Mouse (Mus musculus) c-Kit-positive CD71-positive TER-119-negative erythroid progenitor cells, embryonic 14.5 days (primary cell): Measurements from ENCODE around the gene Spint5.
A peak's percentile ranks its signal among the peaks of the same experiment; 100 is the strongest.

Source experiments
- DNase-seq: peaks from one replicate; pipeline ENCODE4 v3.0.0-alpha.2; 2013; ENCODE audit warnings: low read depth

Spint5 gene

DNA sequence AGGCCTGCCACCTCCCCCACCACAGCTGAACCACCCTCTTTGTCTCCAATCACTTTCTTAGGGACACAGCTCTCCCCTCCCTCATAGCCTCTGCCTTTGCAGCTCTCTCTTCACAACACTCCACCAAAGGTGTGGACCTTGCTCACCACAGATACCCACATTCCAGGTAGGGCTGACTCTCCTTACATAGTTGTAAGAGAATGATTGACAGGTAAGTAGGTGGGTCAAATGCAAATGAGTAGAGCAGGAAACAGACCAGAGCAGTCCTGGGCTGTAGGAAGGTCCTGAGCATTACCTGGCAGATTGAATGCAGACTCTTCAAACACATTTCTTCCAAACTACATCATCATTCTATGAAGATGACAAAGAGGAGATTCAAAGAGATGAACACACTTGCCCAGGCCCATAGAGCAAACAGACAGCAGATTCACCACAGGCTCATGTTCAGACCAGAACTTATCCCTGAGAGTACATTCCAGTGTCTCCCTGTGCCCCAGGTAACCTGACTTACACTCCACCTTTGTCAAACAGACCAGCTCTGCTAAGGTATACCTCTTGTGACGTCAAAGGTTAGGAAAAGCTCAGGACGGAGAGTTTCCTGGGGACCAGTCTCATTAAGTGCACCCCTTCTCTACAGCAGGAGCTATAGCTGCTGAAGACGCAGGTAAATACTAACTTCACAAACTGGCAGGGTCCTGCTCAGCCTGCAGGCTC is 22.4 kb downstream of the Spint5 start:
- no peak for DNase-seq

DNA sequence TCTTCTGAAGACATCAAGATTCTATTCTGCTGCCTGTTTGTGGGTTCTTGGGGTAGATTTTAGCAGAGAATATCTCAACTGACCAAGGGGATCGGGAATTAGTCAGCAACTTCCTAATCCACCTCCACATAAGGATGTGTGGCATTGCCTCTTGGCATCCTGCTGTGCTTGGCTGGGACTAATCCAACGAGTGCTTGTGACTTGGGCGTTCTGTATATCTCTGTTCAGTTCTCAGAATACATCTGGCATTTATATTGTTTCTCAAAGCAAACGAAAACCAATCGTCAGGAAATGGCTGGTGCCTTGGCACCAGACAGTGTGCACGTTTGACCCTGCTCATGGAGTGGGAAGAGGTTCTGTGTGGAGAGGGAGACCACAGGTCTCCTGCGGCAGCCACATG is 24.8 kb downstream of the Spint5 start:
- no peak for DNase-seq

DNA sequence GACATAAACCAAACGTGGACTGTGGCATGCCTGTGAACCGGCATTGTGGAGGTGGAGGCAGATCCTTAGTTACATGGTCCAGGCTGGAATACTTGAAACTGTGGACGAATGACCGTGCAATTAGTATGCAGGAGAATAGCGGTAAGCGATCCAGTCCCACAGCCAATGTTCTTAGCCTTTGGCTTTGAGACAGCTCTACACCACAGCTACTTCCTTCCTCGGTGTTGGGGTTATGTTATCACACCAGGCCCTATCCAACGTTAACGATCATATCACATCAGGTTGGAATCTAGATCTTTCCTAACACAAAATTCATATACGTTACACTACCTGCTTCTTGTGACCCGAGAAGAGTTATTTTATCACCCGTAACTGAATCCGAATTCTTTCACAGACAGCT is 29.9 kb downstream of the Spint5 start:
- no peak for DNase-seq

DNA sequence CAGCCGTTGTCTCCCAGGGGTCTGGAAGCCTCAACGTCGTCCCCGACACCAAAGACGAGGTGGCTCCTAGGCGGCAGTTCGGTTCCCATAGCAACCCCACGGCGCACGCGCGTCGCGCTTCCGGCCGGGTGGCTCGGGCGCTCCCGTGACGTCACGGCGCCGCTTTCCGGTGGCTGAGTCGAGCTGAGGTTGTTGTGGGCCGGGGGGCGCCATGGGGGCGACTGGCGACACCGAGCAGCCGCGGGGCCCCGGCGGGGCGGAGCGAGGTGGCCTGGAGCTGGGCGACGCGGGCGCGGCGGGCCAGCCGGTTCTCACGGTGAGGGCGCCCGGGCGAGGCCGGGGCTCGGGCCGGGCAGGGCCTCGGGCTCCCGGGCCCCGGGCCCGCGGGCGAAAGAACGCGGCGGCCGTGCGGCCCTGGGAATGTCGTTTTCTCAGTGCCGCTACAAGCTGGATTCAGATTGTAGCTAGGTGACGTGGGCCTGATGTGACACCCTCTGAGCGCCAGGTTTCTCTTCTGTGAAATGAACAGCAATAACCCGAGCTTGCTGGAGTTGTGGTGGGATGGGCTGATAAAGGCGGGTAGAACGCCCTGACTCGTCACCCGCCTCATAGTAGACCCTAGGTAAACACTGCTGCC is 30.9 kb downstream of the Spint5 start, which contains the start of the genes Wfdc3 and Dnttip1:
TSS of gene Wfdc3 (minus strand) at position 89 of the 637 bp plus-strand sequence.
TSS of gene Dnttip1 (plus strand) at position 141 of the 637 bp plus-strand sequence.
- peak; percentile 84 for DNase-seq

DNA sequence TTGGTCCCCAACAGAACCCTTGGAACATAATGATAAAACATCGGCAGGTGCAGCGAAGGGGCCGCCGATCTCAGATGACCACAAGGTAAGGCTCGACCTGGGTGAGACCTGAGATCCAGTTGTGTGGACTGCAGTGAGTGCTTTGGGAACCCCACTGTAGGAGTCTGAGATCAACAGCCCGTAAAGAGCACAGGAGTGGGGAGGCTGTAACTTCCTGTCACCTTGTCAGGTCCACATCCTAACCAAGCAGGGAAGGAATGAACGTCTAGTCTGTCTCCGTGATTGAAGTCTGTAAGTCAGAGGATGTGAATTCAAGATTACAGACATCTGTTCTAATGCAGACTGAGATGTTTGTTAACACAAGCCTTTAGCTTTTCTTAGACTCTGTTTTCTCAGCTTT is 31.6 kb downstream of the Spint5 start:
- DNase-seq, result no peak

DNA sequence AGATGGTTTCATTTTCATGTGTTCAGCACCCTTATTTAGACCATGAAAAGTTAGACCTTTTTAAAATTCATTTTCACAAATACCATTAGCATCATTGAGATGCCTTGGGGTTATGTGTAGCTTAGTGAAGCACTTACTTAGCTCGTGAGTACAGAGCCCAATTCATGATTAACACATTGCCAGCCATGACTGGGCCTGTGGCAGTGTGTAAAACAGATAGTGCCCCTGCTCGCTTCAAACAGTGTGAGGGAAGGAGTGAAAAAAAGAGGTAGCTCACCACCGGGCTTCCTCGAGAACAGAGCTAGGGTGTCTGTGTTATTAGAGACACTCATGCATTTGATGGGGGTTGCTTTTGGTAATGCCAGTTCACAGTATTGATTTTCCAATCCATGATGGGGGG is 33.1 kb downstream of the Spint5 start:
- no peak for DNase-seq

DNA sequence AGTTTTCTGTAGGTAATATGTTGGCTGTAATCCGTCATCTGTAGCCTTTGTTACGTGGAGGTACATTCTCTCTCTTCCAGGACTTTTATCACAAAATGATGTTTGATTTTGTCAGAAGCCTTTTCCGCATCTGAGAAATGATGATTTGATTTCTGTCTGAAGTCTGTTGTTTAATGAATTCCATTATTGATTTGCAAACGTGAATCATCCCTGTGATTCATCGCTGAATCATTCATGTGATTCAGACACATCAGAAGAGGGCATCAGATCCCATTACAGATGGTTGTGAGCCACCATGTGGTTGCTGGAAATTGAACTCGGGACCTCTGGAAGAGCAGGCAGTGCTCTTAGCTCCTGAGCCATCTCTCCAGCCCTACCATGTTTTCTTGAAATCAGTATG is 33.9 kb downstream of the Spint5 start:
- no peak for DNase-seq

DNA sequence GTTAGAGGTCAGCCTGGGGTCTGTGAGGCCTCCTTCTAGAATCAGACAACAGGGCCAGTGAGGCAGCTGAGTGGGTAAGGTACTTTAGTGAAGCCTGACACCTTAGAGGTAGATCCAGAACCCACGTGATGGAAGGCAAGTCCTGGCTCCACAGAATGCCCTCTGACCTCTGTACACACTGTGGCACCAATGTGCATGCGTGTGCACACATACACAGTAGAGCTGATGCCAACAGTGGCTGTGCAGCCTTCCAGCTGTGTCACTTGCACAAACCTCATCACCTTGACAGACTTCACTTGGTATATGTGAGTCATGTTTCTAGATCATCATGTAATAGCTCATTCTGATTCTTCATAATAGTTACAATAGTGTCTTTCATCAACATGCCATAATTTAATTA is 37.3 kb downstream of the Spint5 start:
- no peak for DNase-seq

DNA sequence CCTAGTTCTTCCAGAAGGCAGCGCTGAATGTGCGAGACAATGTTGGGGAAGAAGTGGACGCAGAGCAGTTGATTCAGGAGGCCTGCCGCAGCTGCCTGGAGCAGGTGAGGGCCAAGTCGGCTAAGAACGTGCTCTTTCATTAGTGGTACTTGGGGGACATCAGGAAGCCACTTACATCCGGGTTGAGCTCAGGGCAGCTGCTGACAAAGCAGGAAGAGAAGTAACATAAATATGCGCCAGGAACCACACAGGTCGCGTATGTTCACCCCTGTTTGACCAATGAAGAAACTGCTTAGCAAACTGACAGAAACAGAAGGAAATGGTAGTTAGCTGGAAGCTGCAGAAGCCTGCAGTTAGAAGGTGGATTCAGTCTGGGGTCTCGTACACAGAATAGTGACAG is 39.0 kb downstream of the Spint5 start:
- no peak for DNase-seq

DNA sequence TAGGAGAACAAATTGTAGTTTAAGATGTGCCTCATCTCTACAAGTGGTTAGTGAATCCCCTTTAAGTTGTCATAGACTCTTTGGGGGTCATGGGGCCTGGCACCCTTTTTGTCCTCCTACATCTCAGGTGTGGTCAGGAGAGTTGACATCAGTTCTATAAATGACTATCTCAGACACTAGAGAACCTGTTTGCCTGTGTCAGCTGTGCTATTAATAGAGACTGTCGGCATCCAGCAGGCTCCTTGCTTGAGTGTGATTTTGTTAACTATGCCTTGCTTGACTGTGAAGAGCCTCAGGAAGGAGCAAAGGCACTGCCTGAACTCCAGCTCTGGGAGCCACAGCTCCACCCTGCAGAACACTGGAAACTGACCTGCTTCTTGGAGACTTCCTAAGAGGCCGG is 39.7 kb downstream of the Spint5 start:
- DNase-seq, result no peak

DNA sequence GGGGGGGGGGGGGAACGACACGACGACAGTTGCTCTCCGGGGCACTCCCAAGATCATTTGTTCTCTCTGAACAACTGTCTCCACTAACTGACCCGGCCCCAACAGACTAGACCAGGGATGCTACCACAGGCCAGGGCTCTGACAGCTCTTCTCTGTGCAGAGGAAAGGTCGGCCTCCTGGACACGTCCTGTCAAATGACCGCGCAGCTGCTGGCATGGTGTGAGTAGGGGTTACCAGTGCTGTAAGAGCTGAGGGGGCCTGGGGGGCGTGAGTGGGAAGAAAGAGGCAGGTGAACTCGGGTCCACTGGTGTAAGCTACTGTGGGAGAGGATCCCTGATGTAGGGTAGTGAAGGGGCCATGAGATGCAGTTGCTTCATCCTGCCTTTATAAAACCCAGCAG is 42.7 kb downstream of the Spint5 start:
- DNase-seq, result no peak

DNA sequence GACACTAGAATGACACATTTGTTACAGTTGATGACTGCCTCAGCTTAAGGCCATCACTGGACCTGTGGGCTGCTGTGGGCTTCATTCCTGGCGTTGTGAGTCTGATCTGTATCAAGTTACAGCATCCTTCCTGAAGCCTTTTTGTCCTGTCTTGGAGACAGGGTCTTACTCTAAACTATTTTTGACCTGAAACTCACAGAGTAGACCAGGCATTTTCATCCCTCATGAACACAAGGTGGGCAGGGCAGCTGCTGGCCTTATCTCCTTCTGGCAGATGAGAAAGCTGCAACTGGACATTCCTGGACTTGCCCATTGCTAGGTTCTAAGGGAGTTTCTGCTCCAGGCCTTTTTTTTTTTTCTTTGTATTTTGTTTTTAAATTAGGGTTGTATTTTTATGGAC is 43.6 kb downstream of the Spint5 start:
- no peak for DNase-seq

DNA sequence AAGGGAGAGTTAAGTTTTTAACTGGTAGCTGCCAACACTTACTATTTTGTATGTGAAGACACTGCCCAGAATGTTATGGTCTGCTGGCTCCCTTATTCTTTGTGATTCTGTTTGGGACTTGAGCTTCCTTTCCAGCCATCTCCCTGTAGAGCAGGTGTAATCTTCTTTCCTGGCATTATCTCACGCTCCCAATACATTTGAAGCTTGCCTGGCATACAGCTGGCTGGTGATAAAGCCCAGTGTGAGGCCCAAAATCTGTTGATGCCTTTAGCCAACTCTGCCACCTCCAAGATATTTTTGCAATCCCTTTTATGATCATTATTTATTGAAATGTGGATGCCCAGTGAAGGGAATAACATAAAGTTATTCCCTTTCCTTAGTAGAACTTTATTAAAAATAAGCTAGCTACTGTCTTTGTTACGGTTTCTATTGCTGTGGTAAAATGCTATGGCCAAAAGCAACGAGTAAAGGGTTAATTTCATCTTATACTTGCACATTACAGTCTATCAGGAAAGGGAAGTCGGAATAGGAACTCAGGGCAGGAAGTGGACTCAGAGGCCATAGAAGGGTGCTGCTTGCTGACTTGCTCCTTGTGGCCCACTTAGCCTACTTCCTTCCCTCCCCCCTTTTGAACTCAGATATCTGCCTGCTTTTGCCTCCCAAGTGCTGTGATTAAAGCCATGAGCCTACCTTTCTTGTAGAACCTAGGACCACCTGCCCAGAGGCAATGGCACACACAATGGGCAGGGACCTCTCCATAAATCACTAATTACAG is 45.1 kb downstream of the Spint5 start:
- no peak for DNase-seq

DNA sequence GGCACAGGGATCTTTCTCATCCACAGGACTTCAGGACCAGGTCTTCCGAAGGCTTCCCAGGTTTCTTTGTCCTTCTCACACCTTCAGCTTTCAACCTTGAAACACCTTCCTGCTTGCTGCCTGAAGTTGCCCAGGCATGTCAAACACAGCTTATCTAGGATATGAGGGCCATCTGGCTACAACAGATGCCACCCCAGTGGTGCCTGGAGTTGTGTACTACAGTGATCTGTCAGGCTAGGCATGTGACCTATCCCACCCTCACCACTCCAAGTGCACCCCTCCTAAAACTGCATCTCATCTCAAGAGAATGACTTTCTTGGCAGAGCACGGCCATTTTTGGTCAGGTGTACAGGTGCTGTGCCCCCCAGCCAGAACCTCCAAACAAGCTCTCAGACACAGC is 46.4 kb downstream of the Spint5 start:
- no peak for DNase-seq

DNA sequence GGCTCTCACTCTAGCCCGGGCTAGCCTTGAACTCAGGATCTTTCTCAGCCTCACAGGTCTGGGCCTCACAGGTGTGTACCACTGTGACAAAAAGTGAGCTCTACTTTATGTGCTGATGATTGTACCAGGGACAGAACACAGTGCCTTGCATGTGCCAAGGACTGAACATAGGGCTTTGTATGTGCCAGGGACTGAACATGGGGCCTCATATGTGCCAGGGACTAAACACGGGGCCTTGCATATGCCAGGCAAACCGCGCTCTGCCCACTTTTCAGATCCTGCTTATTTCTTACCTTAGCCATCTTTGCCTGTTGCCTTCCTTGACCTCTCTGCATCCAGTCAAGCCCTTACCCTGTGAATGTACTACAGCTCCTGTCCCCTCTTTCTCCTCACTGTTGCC is 46.9 kb downstream of the Spint5 start:
- no peak for DNase-seq

DNA sequence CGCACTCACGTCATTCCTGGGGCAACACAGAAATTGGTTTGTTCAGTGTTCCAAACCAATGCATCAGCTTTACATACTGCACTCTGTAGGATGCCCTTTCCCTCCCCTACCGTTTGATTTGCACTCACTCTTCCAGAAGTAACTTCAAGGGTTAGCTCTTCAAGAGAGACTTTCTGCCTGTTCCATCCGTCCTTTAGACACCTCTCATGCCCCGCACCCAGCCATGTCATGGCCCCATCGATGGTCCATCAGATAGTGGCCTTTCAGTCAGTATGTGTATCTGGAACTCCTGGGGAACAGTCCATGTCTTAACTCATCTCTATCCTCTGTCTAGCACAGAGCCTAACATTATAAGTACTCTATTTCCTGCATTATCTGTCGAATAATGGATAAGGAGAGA is 47.5 kb downstream of the Spint5 start:
- no peak for DNase-seq

DNA sequence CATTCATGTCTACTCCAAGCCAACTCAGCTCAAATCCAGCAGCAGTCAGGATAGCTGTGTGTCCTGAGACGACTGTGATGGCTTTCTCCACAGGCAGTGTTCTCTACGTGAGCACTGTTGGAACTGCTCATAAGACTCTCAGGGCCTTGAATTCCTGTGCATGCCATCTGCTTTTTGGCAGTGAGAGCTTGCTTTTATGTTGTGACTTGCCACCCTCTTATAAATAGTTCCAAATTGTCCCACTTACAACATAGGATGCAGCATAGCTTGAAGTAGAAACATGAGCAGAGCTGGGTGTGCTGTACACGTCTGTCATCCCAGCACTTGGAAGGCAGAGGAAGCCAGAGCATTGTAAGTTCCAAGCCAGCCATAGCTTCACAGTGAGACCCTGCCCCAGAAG is 50.7 kb downstream of the Spint5 start:
- no peak for DNase-seq
